Mouse (Mus musculus): Measurements from ENCODE around the gene Gm47996.

Gene Gm47996

DNA sequence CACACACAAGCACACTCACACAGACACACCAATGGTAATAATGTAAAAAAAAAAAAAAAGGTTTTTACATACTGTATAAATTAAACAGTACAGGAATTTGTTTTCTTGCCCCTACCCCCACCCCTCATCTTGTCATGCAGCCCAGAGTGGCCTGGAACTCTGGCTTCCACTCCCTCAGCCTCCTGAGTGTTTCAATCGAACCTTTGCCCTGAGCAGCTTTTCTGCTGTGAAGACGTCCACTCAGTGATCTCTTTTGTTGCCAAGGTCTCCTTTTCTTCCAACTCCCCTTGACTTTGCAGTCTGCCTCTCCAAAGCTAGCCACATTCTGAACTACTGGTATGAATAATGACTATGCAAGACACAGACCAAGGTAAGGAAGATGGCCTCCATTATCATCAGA lies 35.9 kb downstream of the Gm47996 start:
- no peak for DNase-seq (ENCODE audit: low spot score in 2 of 2)

DNA sequence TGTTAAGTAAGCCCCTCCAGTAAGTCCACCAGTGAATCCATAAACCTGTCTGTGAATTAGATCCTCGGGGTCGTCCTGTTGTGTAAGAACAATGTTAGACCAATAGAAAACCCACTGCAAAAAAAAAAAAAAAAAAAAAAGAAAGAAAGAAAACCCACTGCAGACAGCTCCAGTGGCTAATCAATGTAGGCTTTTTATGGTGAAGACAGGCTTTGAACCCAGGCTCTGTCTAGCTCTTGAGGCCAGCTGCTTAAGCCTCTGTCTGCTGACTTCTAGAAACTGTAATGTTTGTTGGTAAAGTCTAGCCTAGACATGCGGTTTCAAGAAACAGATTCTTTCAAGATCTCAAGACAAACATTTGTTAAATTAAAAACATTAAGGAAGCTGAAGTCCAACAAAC lies 40.2 kb downstream of the Gm47996 start:
- no peak for DNase-seq (ENCODE audit: low spot score in 2 of 2)

DNA sequence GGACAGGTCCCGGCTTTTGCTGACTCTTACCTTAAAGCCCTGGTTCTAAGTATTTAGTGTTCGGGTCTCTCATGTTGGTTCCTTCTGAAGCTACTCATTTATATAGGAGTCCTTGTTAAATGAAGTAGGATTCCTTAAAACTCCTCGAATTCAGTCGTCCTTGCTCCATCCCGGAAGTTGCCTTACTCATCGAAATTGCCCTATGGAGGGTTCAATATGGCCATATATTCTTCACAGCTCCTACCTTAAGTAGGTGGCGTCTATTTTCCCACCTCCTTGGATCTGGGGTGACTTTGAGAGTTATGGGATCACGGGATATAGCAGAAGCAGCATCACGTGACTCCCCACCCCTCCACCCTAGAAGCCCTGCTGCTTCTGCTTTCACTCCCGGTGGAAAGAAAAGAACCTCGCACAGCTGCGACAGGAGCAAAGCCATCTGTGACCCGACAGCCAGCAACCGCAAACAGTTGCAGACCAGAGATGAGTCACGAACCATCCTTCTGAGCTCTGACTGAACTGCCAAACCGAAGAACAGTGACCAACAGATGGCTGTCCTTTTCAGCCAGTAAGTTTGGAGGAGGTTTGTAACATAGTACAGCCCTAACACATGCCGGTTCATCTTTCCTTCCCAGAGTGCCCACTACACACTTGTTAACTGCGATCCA lies 40.7 kb downstream of the Gm47996 start:
- DNase-seq (ENCODE audit: low spot score in 2 of 2) = peak; percentile 60

DNA sequence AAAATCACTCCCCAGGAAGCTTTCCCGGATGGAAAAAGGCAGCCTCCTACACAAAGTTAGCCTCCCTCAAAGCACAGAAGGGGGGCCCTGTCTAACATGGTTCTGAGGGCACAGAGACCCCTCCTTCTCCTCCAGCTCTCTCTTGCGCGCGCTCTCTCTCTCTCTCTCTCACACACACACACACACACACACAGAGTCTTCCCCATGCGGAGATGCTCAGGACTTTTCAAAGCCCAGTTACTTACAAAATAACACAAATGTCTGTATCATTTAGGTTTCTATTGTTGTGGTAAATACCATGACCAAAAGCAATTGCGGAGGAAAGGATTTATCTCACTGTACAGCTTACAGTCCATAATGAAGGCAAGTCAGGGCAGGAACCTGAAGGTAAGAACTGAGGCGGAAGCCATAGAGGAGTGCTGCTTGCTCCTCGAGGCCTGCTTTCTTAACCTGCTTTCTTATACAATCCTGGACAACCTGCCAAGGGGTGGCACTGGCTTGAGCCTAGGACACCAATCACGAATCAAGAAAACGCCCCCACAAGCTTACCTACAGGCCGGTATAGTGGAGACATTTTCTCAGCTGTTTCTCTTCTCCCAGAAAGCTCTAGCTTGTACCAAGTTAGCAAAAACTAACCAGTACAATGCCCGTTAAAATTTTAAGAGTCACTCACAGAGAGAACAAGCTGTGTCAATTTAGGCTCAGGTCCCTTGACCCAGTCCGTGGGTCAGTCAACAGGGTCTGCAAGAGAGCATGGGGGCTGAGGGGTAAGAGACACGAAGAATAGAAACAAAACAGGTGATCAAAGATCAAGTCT lies 41.5 kb downstream of the Gm47996 start:
- DNase-seq (ENCODE audit: low spot score in 2 of 2) = no peak

DNA sequence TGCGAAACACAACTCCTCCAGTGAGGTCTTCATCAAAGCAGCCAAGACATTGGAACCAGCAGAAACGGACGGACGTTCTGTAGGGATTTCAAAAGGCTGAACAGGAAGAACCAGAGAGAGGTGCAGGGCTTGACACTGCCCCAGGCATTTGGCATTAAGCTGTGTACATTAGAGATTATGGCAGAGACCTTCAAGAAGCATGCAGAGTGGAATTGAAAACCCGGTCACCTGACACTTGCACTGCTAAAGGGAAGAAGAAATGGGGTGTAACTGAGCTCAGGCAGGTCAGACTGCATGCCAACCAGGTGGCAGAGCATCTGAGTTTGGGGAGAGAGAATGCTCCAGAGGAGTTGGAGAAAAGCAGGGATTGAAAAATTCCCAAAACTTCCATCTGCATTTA lies 45.5 kb downstream of the Gm47996 start:
- DNase-seq (ENCODE audit: low spot score in 2 of 2) = no peak

DNA sequence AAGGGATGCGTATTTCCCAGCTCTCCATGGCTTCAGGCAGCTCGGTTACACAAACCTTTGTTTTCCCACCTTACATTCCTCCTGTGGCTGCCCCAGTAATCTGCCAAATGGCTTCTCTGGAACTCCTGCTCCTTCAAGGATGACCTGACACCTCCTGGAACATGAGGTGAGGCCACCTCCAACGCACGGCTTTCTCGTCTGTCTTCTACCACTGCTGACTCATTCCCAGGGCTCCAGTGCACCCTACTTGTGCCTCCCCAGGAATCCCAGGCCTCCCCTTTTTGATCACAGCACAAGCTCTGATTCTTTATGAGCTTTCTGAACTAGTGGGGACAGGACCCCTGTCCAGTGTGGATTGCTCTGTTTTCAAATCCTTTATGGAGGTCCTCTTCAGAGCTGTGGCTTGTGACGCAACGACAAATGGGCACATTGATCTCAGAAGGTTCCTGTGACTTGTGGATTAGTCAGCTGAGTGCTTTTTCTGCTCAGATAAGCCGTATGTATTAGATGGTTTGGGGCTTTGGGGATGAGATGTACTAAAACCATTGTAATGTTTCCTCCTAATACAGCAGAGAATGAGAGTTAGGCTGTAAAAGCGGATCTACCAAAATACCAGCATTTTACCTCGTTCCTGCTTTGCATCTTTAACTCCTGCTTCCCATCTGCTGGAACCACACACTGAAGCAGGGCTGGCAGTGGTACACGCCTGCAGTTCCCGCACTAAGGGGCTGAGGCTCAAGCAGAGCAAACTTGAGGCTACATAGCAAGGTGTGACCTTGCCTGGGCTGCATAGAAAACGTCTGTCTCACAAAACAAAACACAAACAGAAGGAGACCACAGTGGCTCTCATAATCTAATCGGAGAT lies 48.4 kb downstream of the Gm47996 start:
- DNase-seq (ENCODE audit: low spot score in 2 of 2) = no peak

DNA sequence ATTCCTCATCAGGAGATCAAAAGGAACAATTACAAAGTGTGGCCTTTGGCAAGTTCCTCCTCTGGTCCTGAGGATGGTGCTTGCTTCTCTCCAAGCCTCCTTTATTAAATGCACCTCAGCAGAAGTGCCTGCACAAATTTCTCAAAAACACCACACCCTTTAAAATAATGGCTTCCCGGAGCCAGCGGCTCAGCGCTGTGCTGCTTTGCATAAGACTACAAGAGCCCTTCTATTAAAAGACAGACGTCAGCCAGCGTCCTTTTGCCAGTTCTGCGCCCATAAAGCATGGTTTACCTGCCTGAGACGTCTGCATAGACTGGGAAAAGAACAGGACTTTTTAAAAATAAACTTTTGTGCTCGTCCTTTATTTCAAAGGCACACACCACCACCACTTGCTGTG lies 49.1 kb downstream of the Gm47996 start:
- no peak for DNase-seq (ENCODE audit: low spot score in 2 of 2)

All from right cerebral cortex, adult 2 months (tissue).